Mouse (Mus musculus) G1E (cell line): Measurements from ENCODE around the gene Psmd10.

Experiments used
- CTCF ChIP-seq: IDR thresholded peaks from 2 replicates; pipeline ENCODE4 v1.5.1; 2012; ENCODE audit warnings: low read depth, low read length, inconsistent platforms, mixed read lengths
- GATA1 ChIP-seq: IDR thresholded peaks from 2 replicates; pipeline ENCODE4 v1.6.1; 2012; ENCODE audit warnings: borderline replicate concordance, low read length, inconsistent platforms, mixed read lengths

DNA sequence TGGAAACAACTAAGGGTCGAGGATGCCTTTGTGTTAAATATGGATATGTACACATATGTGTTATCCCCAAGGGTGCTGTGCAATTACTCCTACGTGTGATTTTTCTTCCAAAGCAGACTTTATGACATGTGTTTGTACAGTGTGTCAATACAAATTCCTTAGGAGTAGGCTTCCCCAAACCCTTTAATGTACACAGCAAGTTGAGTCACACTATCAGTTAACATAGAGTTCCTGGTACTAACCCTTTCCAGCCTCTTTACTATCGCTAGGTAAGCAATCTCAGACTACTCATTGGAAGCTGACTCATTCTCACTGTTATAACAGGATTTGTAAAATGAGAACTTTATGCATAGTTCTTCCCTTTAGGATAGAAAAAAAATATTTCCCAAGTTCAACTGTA, 53.0 kb downstream of the Psmd10 start:
- no peak for TF ChIP-seq GATA1
- TF ChIP-seq CTCF: no peak
